Mouse (Mus musculus): ENCODE results near the gene Ifrd2.

Ifrd2 gene

GRCm38 (mm10) chr9:107625351-107626128 is 38.1 kb downstream of the Ifrd2 start:
- no peak for DNase-seq

GRCm38 (mm10) chr9:107626158-107626843 is 38.9 kb downstream of the Ifrd2 start:
- no peak for DNase-seq

- DNase-seq = peak; percentile 83
Measured at GRCm38 (mm10) chr9:107626844-107627277, 39.4 kb downstream of the Ifrd2 start.

- DNase-seq = no peak
Measured at GRCm38 (mm10) chr9:107627387-107628255, 40.2 kb downstream of the Ifrd2 start.

GRCm38 (mm10) chr9:107628721-107629410 is 41.4 kb downstream of the Ifrd2 start:
- DNase-seq = peak; percentile 72

- DNase-seq = no peak
Measured at GRCm38 (mm10) chr9:107629411-107629730, 41.9 kb downstream of the Ifrd2 start.

- no peak for DNase-seq
Measured at GRCm38 (mm10) chr9:107629901-107630425, 42.5 kb downstream of the Ifrd2 start.

- DNase-seq = no peak
Measured at GRCm38 (mm10) chr9:107630576-107630975, 43.1 kb downstream of the Ifrd2 start.

GRCm38 (mm10) chr9:107631311-107631826 is 43.9 kb downstream of the Ifrd2 start:
- DNase-seq = no peak

GRCm38 (mm10) chr9:107631861-107632260 is 44.4 kb downstream of the Ifrd2 start:
- DNase-seq = no peak

GRCm38 (mm10) chr9:107632478-107632877 is 45.0 kb downstream of the Ifrd2 start:
- no peak for DNase-seq

- DNase-seq = peak; percentile 80
Measured at GRCm38 (mm10) chr9:107633091-107633660, 45.7 kb downstream of the Ifrd2 start.

- no peak for DNase-seq
Measured at GRCm38 (mm10) chr9:107633661-107634405, 46.4 kb downstream of the Ifrd2 start.

GRCm38 (mm10) chr9:107634406-107635278 is 47.2 kb downstream of the Ifrd2 start:
- DNase-seq = no peak

GRCm38 (mm10) chr9:107635279-107636028 is 48.0 kb downstream of the Ifrd2 start, which contains the start of gene Gnai2:
Gnai2 (minus strand) TSS chr9:107635367.
- peak; percentile 98 for DNase-seq

- no peak for DNase-seq
Measured at GRCm38 (mm10) chr9:107637070-107637469, 49.6 kb downstream of the Ifrd2 start.

- no peak for DNase-seq
Measured at GRCm38 (mm10) chr9:107640257-107640772, 52.9 kb downstream of the Ifrd2 start.

GRCm38 (mm10) chr9:107641666-107642065 is 54.2 kb downstream of the Ifrd2 start:
- DNase-seq = peak; percentile 45

All from kidney, adult 9 months (tissue).